Mouse (Mus musculus) retina, postnatal 1 day (tissue): ENCODE measurements around the gene Syne1.
"Not testable (repeated sequence)": the region's sequence is repeated elsewhere in the genome, so short reads cannot be mapped to it uniquely, and the experiment has no call there.

ENCODE experiments used
- DNase-seq: peaks from one replicate; pipeline ENCODE4 v3.0.0-alpha.2; 2012

The Syne1 gene

DNA sequence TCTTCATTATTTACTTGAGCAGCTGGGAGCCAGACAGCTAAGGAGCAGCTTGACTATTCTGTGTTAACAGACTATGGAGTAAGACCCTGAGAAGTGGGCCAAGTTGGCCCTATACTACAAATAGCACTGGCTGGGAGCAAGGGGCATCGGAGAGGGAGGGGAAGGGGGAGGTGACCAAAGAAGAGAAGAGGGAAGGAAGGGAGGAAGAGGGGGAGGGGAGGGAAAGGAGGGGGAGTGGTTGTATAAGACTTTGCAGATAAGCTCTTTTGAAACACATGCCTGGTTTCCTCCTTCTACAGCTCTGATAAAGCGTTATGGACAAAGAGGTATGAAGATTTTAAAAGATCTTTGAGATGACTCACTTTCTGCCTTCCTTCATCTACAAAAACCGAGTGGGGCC lies 36.0 kb downstream of the Syne1 start:
- DNase-seq = peak; percentile 19

DNA sequence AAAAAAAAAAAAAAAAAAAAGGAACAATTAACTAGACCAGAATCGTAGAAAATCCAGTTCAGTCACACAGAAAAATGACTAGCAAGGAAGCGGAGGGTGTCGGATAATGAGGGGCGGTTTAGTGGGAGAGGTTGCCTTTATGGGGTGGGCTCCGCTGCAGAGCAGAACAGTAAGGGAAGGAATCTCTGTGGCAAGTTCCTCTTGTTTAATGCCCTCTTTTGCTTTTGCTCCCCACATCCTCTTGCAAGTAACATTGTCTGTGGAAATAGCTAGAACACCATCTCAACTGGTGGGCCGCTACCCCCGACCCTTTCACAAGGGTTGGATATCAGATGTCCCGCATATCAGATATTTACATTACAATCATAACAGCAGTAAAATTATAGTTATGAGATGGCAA lies 37.1 kb downstream of the Syne1 start:
- no peak for DNase-seq

GRCm38 (mm10) chr10:5512285-5512684 lies 39.0 kb downstream of the Syne1 start:
- no peak for DNase-seq

GRCm38 (mm10) chr10:5511403-5511802 lies 39.9 kb downstream of the Syne1 start:
- DNase-seq = no peak

DNA sequence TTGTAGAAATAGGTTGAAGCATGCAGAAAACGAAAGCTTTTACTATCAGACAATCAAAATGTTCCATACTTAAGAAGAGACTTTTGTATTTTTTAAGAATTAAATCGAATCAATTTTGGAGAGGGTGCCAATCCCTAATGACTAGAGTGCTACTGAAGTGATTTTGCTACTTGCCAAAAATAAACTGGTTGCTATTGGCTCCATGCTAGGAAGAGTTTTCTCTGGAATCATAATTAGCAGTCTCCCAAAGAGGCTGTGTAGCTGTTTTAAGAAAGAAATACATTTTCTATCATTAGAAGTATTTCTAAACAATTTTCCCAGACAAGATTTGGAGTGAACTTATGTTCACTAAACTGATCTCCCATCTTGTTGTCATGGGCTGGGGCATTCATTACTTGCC lies 43.8 kb downstream of the Syne1 start:
- DNase-seq = no peak

GRCm38 (mm10) chr10:5504761-5505160 lies 46.5 kb downstream of the Syne1 start:
- DNase-seq = no peak

- DNase-seq = no peak
Observed at GRCm38 (mm10) chr10:5503909-5504308, 47.4 kb downstream of the Syne1 start.

GRCm38 (mm10) chr10:5499684-5500369 lies 51.5 kb downstream of the Syne1 start:
- not testable (repeated sequence) for DNase-seq

GRCm38 (mm10) chr10:5497859-5498258 lies 53.4 kb downstream of the Syne1 start:
- no peak for DNase-seq

- DNase-seq = no peak
Observed at GRCm38 (mm10) chr10:5491050-5491449, 60.2 kb downstream of the Syne1 start.

GRCm38 (mm10) chr10:5490029-5490428 lies 61.3 kb downstream of the Syne1 start:
- DNase-seq = peak; percentile 20

- DNase-seq = no peak
Observed at GRCm38 (mm10) chr10:5488097-5488496, 63.2 kb downstream of the Syne1 start.

DNA sequence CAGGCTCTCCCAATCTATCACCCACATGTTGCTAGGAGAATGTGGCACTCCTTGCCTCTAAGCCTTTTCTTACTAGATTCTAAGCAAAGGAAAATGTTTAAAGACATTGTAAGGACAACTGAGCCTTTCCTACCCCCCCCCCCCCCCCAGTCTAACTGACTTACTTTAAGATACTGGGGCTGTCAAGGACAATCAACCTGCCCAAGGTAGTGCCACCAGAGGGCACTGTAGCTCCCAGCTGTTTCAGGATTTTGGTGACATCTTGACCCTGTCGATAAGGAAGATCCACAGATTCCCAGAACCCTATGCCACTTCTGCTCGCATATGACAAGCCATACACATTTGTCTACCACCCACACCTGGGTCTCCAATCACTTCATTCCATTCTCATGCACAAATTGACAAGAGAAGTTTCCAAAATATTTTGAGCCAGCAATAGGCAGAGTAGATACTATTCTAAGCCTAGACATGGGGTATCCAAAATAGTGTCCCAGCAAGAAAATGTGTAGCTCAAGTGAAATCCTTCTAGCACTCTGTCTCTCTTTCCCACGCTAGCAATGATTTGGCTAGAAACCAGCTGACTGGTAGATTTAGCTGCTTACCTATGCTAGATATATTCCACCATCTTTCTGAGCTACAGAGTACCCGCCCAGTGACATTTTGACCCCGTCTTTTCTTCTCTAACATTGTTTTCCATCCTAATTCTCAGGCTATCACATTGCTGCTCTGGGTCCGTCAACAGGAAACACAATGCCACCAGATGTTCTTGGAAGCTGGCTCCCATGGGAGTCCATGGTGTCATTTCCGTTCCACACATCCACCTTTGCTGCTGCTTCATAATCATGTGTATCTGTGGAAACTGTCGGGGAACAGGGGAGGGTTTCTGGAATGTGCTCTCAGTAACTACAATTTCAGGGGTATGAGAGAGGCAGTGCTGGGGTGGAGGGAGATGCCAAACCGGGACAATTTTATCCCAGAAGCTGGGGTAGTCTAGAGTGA lies 70.4 kb downstream of the Syne1 start:
- DNase-seq = no peak

DNA sequence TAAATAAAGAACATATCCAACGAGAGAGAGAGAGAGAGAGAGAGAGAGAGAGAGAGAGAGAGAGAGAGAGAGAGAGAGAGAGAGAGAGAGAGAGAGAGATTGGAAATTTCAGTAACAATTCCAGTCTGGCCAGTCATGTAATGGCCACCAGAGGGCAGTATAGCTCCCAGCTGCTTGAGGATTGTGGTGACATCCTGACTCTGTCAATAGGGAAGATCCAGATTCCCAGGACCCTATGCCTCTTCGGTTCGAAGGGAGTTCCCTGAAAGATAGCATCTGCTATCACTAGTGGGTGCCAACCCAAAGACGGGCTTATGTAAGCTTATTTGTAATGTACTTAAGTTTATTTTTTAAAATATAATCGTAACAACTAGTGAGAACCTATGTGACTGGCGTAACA lies 71.2 kb downstream of the Syne1 start:
- DNase-seq = peak; percentile 66

- DNase-seq = no peak
Observed at GRCm38 (mm10) chr10:5468638-5469037, 82.6 kb downstream of the Syne1 start.

DNA sequence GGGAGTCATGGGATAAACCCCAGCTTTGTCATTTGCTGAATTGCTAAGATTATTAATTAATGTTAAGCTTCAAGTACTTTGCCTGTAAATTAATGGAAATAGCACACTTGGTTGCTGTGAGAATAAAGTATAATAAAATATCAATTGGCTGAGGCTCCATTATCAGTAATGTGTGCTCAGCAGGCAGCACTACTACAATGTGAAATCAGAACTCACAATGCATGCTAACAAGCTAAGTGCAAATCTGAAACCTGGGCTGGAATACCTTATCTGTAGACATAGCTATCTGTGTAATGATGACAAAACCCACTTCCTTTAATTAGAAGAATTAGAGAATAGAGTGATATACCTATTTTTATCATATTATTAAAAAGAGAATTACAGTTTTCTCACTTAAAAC lies 97.5 kb downstream of the Syne1 start:
- no peak for DNase-seq

- DNase-seq = no peak
Observed at GRCm38 (mm10) chr10:5449944-5450343, 101.3 kb downstream of the Syne1 start.

DNA sequence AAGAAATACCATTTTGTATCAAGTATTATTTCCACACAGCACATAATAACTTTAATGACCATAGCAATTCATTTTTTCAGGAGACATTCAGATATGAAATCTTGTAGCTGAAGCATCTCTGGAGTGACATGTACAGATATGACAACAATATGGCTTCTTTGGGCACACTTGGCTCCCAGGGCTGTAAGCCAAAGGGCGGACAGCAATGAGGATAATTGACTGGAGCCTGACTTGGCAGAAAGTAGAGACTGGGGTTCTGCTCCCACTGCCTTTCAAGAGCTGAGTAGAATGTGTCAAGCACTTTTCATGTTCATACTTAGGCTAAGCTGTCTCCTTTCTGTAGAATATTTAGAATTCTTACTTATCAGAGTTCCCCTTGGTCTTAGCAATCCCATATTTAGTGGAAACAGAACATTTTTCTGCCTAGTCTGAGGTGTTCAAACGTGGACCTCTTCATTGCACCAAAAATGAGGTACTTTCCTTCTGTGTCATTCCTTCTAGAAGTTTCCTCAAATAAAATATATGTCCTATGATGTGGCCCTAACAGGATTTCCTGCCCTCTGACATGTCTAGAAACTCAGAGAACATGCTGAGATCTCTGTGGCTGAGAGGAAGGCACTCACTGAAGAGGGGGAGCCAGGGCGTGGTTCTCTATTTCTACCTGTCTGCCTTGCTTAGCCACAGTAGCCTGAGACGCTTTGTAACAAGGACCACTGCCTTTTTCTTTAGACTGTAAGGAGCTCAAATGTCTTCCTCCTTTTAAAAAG lies 103.1 kb downstream of the Syne1 start:
- DNase-seq = no peak

- no peak for DNase-seq
Observed at GRCm38 (mm10) chr10:5445313-5445712, 106.0 kb downstream of the Syne1 start.

DNA sequence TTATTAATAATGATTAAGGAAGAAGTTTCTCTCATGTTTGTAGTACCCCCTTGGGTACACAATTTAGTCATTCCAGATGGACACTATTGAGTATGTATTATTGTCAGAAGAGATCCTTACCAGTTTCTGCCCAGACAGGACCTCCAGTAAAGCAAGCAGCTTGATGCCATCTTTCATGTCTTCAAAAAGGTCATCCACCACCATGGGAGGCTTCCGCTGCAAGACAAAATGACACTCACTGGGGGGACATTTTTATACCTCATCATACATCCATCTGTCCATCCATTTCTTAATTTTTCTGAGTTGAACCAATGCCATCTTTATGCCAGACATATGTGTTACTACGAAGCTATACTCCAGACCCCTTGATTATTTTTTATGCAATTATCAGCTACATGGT lies 108.3 kb downstream of the Syne1 start:
- DNase-seq = no peak

- no peak for DNase-seq
Observed at GRCm38 (mm10) chr10:5439802-5440350, 111.4 kb downstream of the Syne1 start.

DNA sequence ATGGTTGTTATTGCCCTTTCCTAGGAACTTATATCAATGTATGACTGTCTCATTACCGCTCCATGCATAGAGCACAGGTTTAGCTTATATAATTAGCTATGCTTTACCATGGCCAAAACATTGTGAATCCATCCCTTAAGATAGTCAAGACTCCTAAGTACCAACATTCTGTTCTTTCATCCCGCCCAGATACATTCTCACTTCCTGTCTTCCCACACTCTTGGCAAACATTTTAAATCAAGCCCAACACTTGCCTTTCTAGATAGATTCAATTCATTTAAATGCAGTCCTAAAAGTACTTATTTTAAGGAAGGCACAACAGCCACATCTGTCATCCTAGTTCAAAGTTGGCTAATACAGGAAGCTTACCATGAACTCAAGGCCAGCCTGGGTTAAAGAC lies 113.5 kb downstream of the Syne1 start:
- no peak for DNase-seq

- peak; percentile 71 for DNase-seq
Observed at GRCm38 (mm10) chr10:5423984-5424383, 127.3 kb downstream of the Syne1 start.
